Mouse (Mus musculus) retina, postnatal 1 day (tissue): ENCODE results near the gene Tbx1.
"Not testable (repeated sequence)": the region's sequence is repeated elsewhere in the genome, so short reads cannot be mapped to it uniquely, and the experiment has no call there.

Source experiments
- DNase-seq: peaks from one replicate; pipeline ENCODE4 v3.0.0-alpha.2; 2012

The Tbx1 gene

DNA sequence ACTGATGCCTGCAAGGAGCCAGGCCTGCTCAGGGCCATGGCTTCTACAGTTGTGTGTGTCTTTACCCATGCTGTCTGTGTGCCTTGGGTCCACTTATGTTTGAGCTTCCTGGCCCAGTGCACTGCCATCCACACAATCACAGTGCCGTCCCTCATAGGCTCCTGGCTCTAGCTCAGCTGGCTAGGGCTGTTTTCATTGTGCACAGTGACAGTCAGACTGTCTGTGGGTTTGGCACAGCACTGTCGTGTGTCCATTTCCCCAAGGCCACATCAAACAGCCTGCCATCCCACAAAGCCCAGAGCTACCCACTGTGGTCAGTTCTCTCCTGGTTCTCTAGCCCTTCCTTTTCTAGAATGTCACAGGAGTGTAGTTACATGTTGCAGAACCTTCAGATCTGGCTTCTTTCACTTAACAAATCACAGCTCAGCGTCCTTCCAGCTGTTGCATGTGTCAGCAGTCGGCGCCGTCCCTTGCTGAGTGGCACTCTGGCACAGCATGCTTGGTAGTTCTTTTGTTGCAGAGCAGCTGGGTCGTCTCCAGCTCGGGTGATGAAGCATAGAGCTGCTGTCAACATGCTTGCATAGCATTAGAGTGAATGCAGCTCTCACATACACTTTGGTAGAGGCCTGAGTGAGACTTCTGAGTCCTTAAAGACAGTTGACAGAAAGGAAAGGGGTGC lies 47.2 kb downstream of the Tbx1 start:
- no peak for DNase-seq

DNA sequence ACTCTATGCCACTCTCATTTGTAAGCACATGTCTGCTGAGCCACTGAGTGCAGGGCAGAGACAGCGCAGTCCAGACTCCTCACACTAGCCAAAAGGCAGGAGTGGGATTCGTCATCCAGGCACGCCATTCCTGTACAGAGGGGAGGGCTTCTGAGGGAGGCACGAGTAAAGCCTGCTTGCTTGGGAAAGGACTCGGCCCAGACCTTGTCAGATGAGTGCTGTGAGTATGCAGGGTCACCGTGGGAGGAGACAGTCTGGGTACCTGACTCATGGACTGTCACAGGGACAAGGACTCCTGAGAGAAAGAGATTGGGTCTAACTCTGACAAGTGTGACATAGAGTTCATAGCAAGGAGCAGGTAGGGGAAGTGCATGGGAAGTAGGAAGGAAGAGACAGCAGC lies 51.2 kb downstream of the Tbx1 start:
- no peak for DNase-seq

DNA sequence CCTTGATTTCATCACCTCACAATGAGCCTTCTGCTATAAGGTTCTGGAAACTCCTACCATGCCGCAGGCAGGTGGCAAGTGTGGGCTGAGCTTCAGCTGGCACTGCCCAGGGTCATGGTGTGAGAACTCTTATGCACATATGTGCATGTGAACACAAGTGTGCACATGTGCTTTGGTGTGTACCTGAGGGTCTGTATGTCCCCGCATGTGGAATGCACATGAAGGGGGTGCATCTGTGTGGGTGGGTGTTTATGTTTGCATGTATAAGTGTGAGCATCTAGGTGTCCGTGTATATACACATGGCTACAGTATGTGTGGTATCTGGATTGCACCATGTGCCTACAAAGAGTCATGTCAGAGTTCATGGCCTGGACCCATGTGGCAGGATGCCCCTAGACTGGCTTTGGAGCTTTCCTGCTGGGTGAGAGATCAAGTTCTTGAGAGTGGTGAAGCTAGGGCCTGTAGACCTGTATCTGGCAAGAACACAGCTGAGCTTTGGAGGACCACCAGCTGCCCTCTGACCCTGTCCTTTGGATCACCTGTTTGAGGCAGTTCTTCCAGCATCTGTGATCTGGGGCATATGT lies 53.0 kb downstream of the Tbx1 start:
- DNase-seq: no peak

DNA sequence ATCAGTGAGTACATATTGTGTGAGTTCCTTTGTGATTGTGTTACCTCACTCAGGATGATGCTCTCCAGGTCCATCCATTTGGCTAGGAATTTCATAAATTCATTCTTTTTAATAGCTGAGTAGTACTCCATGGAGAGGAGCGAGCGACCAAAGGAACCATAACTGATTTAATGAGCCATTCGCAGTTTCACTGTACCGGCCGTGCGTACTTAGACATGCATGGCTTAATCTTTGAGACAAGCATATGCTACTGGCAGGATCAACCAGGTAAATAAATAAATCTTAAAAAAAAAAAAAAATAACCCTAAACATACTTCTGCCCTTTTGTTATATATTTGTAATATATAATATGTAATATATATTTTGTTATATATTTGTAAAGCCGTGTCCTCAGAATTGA lies 57.4 kb downstream of the Tbx1 start:
- not testable (repeated sequence) for DNase-seq
